Mouse (Mus musculus) olfactory bulb, adult 2 months (tissue): ENCODE results near the gene Armt1. TPM values are rescaled to one million over a fixed set of nuclear protein-coding genes. Genes with fewer than 3 reads are reported as not detected.
"Not testable (repeated sequence)": the region's sequence is repeated elsewhere in the genome, so short reads cannot be mapped to it uniquely, and the experiment has no call there.

Experiments
- H3K27ac ChIP-seq: fragments of 200-500 bp; 2 replicates; pipeline ENCODE4 v1.5.1; 2012; ENCODE audit warnings: low read depth, low read length; ENCODE audit not compliant: insufficient read depth
- H3K4me1 ChIP-seq: fragments of 200-500 bp; 2 replicates; pipeline ENCODE4 v1.6.1; 2012; ENCODE audit warnings: low read length; ENCODE audit not compliant: control insufficient read depth, insufficient read depth
- H3K4me3 ChIP-seq: fragments of 200-500 bp; 2 replicates; pipeline ENCODE4 v1.5.1; 2012; ENCODE audit warnings: mild to moderate bottlenecking, low read depth, low read length, moderate library complexity; ENCODE audit not compliant: insufficient read depth
- CTCF ChIP-seq: fragments of 200-500 bp; IDR thresholded peaks from 2 replicates; pipeline ENCODE4 v1.5.1; 2012; ENCODE audit warnings: low read depth, mild to moderate bottlenecking, low read length, moderate library complexity; ENCODE audit not compliant: insufficient read depth
- POLR2A ChIP-seq: fragments of 200-500 bp; IDR thresholded peaks from 2 replicates; pipeline ENCODE4 v1.6.1; 2012; ENCODE audit warnings: mild to moderate bottlenecking, low read depth, low read length, moderate library complexity; ENCODE audit not compliant: insufficient read depth
- WGBS: fragments of 180-500 bp; shearing (Covaris S2); methylation state at CpG from one replicate; pipeline ENCODE4 v1.1.7; 2018; 5-methylcytosine and 5-hydroxymethylcytosine counted together
- polyA plus RNA-seq: library from polyadenylated mRNA; stranded (reverse); fragments of >200 nt; gene quantifications from 2 replicates; pipeline ENCODE4 v1.2.4, GENCODE M21; 2012; ENCODE audit warnings: low replicate concordance; ENCODE audit not compliant: missing spikeins, insufficient read depth, insufficient read length

The Armt1 gene
- polyA plus RNA-seq, 1 experiment, result not detected

GRCm38 (mm10) chr10:4431746-4432122 is 533 bp upstream of the Armt1 start:
- TF ChIP-seq POLR2A (no peak), CTCF (no peak)
- Histone ChIP-seq H3K27ac (peak overlapping the region; percentile 84), H3K4me1 (peaks cover 12% of the 10 kb centered on the region), H3K4me3 (peak overlapping the region; percentile 89)
- WGBS, result 5% methylated on average over 5 of the region's 5 CpGs

- no peak for TF ChIP-seq CTCF
- TF ChIP-seq POLR2A, result no peak
- WGBS, result 6% methylated on average over 19 of the region's 19 CpGs
- H3K4me1 ChIP-seq, result peaks cover 12% of the 10 kb centered on the region
- peak overlapping the region; percentile 86 for H3K4me3 ChIP-seq
- peak overlapping the region; percentile 84 for H3K27ac ChIP-seq
These were observed 909 bp downstream of the Armt1 start for GRCm38 (mm10) chr10:4432996-4433755.

- WGBS, result 82% methylated on average over 2 of the region's 2 CpGs
- peaks cover 12% of the 10 kb centered on the region for H3K4me1 ChIP-seq
- not testable (repeated sequence) for H3K27ac ChIP-seq, H3K4me3 ChIP-seq
These were observed 1.6 kb downstream of the Armt1 start for GRCm38 (mm10) chr10:4433871-4434270.

GRCm38 (mm10) chr10:4435416-4435815 is 3.1 kb downstream of the Armt1 start:
- no peak overlapping the region for H3K4me3 ChIP-seq
- no peak overlapping the region for H3K27ac ChIP-seq
- H3K4me1 ChIP-seq, result peaks cover 9% of the 10 kb centered on the region; the same call in 1 of the 2 replicates
- 86% methylated on average over 3 of the region's 3 CpGs for WGBS
- no peak for TF ChIP-seq POLR2A
- TF ChIP-seq CTCF, result no peak

- TF ChIP-seq CTCF, result no peak
- TF ChIP-seq POLR2A, result no peak
- Histone ChIP-seq H3K4me3 (no peak overlapping the region), H3K4me1 (no peaks in the 10 kb centered on the region), H3K27ac (no peak overlapping the region)
- 83% methylated on average over 4 of the region's 4 CpGs for WGBS
These were observed 24.1 kb downstream of the Armt1 start for GRCm38 (mm10) chr10:4456409-4456808.

- H3K4me1 ChIP-seq, result no peaks in the 10 kb centered on the region
- WGBS, result 100% methylated on average over 2 of the region's 2 CpGs
- TF ChIP-seq CTCF (no peak), POLR2A (no peak)
- H3K4me3 ChIP-seq, result no peak overlapping the region
- H3K27ac ChIP-seq, result no peak overlapping the region
These were observed 27.9 kb downstream of the Armt1 start for GRCm38 (mm10) chr10:4460201-4460600.

- Histone ChIP-seq H3K4me3 (no peak overlapping the region), H3K4me1 (no peaks in the 10 kb centered on the region), H3K27ac (no peak overlapping the region)
- TF ChIP-seq CTCF, result no peak
- no peak for TF ChIP-seq POLR2A
- WGBS, result 85% methylated on average over 7 of the region's 7 CpGs
These were observed 33.5 kb downstream of the Armt1 start for GRCm38 (mm10) chr10:4465799-4466198.

- no peaks in the 10 kb centered on the region for H3K4me1 ChIP-seq
- H3K4me3 ChIP-seq, result no peak overlapping the region
- no peak overlapping the region for H3K27ac ChIP-seq
- TF ChIP-seq POLR2A, result no peak
- TF ChIP-seq CTCF, result no peak
- WGBS, result 90% methylated on average over 3 of the region's 3 CpGs
These were observed 37.1 kb downstream of the Armt1 start for GRCm38 (mm10) chr10:4469406-4469805.

GRCm38 (mm10) chr10:4473591-4473993 is 41.3 kb downstream of the Armt1 start:
- 96% methylated on average over 11 of the region's 11 CpGs for WGBS
- Histone ChIP-seq H3K27ac (no peak overlapping the region), H3K4me3 (no peak overlapping the region), H3K4me1 (no peaks in the 10 kb centered on the region)
- no peak for TF ChIP-seq POLR2A
- no peak for TF ChIP-seq CTCF

GRCm38 (mm10) chr10:4475431-4475830 is 43.2 kb downstream of the Armt1 start:
- TF ChIP-seq CTCF (no peak), POLR2A (no peak)

More at GRCm38 (mm10) chr10:4475431-4475830, 43.2 kb downstream of the Armt1 start:
- 84% methylated on average over 3 of the region's 3 CpGs for WGBS
- Histone ChIP-seq H3K4me3 (no peak overlapping the region), H3K4me1 (no peaks in the 10 kb centered on the region; the same call in 1 of the 2 replicates), H3K27ac (no peak overlapping the region)
